Comparison of ENCODE assay signal across 23 mouse cellular contexts in genomic region chr11:79636481-79636880, GRCm38 (mm10). TPM values are rescaled to one million over a fixed set of nuclear protein-coding genes. Genes with fewer than 3 reads are reported as not detected.
A peak's percentile ranks its signal among the peaks of the same experiment; 100 is the strongest.
DNase-seq lines count a peak whose midpoint lies in the region; ATAC-seq and TF ChIP-seq lines count a peak whose summit lies in the region.
"Had no signal": no experiment of that assay in that cellular context is flagged by ENCODE, and none has a peak within 500 bp of the region (broad histone marks: within the 10 kb centered on the region; RNA-seq: fewer than 3 reads in every experiment).

No protein-coding gene starts in this region.

- H3K4me2 ChIP-seq in midbrain, postnatal 0 days (ENCODE audit: low read depth, low read length, poor library complexity, severe bottlenecking), result no peak overlapping the region
- H3K4me2 ChIP-seq: embryonic facial prominence, embryonic 12.5 days; embryonic facial prominence, embryonic 15.5 days; heart, embryonic 11.5 days; hindbrain, embryonic 14.5 days had no signal

- ATAC-seq in midbrain, postnatal 0 days (ENCODE audit: low FRiP score), result no peak
- ATAC-seq: CD4-positive, CD25-positive, alpha-beta regulatory T cell, adult 4 months; forebrain, embryonic 16.5 days; hindbrain, postnatal 0 days; inflammation-experienced regulatory T-cells, adult 6 months; intestine, embryonic 16.5 days had no signal

- no peak for TF ChIP-seq CTCF in midbrain, postnatal 0 days (IDR thresholded peaks at IDR 0.05)
- TF ChIP-seq CTCF in ES-Bruce4 (IDR thresholded peaks at IDR 0.05; ENCODE audit: low read depth, low read length), result no peak

- peaks cover 51% of the 10 kb centered on the region for H3K4me1 ChIP-seq in midbrain, embryonic 10.5 days
- H3K4me1 ChIP-seq in midbrain, postnatal 0 days (ENCODE audit: insufficient read depth, low read length), result no peaks in the 10 kb centered on the region
- peaks cover 8% of the 10 kb centered on the region for H3K4me1 ChIP-seq in ES-Bruce4 (ENCODE audit: control insufficient read depth, insufficient read depth, low read length)
- H3K4me1 ChIP-seq: embryonic facial prominence, embryonic 15.5 days had no signal

- peaks cover 7% of the 10 kb centered on the region; the same call in 1 of the 2 replicates for H3K9me3 ChIP-seq in midbrain, embryonic 10.5 days (replicated peaks)
- no peaks in the 10 kb centered on the region for H3K9me3 ChIP-seq in midbrain, postnatal 0 days (ENCODE audit: low read length)
- no peaks in the 10 kb centered on the region for H3K9me3 ChIP-seq in ES-Bruce4 (replicated peaks; ENCODE audit: control insufficient read depth, insufficient read depth, low read length, poor library complexity, severe bottlenecking)
- H3K9me3 ChIP-seq: embryonic facial prominence, embryonic 12.5 days; embryonic facial prominence, embryonic 15.5 days had no signal

- intact Hi-C loops in left cerebral cortex, postnatal 4 days (cut with DNase I), result no loop called here

- TF ChIP-seq POLR2A in ES-Bruce4 (IDR thresholded peaks at IDR 0.05; ENCODE audit: insufficient read depth, low read length), result no peak

- H3K27me3 ChIP-seq in midbrain, embryonic 10.5 days (ENCODE audit: low read depth, poor library complexity, severe bottlenecking), result no peaks in the 10 kb centered on the region
- H3K27me3 ChIP-seq in midbrain, postnatal 0 days (ENCODE audit: insufficient read depth, low read length), result no peaks in the 10 kb centered on the region
- no peaks in the 10 kb centered on the region for H3K27me3 ChIP-seq in ES-Bruce4 (ENCODE audit: control insufficient read depth, insufficient read depth, low read length, poor library complexity, severe bottlenecking)
- H3K27me3 ChIP-seq: embryonic facial prominence, embryonic 12.5 days; embryonic facial prominence, embryonic 15.5 days had no signal

- H3K4me3 ChIP-seq in midbrain, embryonic 10.5 days, result no peak overlapping the region
- H3K4me3 ChIP-seq in midbrain, postnatal 0 days (ENCODE audit: low read depth, low read length), result no peak overlapping the region
- H3K4me3 ChIP-seq in ES-Bruce4 (ENCODE audit: low read depth, low read length), result no peak overlapping the region
- H3K4me3 ChIP-seq: embryonic facial prominence, embryonic 12.5 days; embryonic facial prominence, embryonic 15.5 days had no signal

- no peak for TF ChIP-seq EP300 in ES-Bruce4 (IDR thresholded peaks at IDR 0.05; ENCODE audit: insufficient read depth, low read depth, low read length)

- H3K27ac ChIP-seq in midbrain, embryonic 10.5 days (replicated peaks), result peak overlapping the region; percentile 46
- H3K27ac ChIP-seq in midbrain, postnatal 0 days (ENCODE audit: low read depth, low read length), result no peak overlapping the region
- peak overlapping the region; percentile 94 for H3K27ac ChIP-seq in ES-Bruce4 (ENCODE audit: insufficient read depth, low read length)
- H3K27ac ChIP-seq: embryonic facial prominence, embryonic 12.5 days; embryonic facial prominence, embryonic 15.5 days; hindbrain, embryonic 14.5 days; hindbrain, postnatal 0 days had no signal

- no peak overlapping the region for H3K9ac ChIP-seq in midbrain, postnatal 0 days (replicated peaks; ENCODE audit: low read length, poor library complexity, severe bottlenecking)
- no peak overlapping the region for H3K9ac ChIP-seq in ES-Bruce4 (ENCODE audit: low read depth, poor library complexity, severe bottlenecking)
- H3K9ac ChIP-seq: embryonic facial prominence, embryonic 12.5 days; embryonic facial prominence, embryonic 15.5 days; hindbrain, embryonic 14.5 days had no signal

- H3K36me3 ChIP-seq in midbrain, embryonic 10.5 days, result peaks cover 37% of the 10 kb centered on the region
- H3K36me3 ChIP-seq in midbrain, postnatal 0 days (ENCODE audit: insufficient read depth, low read length), result peaks cover 6% of the 10 kb centered on the region; the same call in 1 of the 2 replicates
- H3K36me3 ChIP-seq in ES-Bruce4 (ENCODE audit: control insufficient read depth, insufficient read depth, low read length, poor library complexity, severe bottlenecking), result no peaks in the 10 kb centered on the region
- H3K36me3 ChIP-seq: embryonic facial prominence, embryonic 12.5 days; embryonic facial prominence, embryonic 15.5 days had no signal

- 86% methylated on average over 1 of the region's 1 CpGs for WGBS in midbrain, embryonic 10.5 days
- WGBS in midbrain, postnatal 0 days, result 89% methylated on average over 1 of the region's 1 CpGs

- DNase-seq in midbrain, embryonic 10.5 days (ENCODE audit: low spot score), result no peak
- DNase-seq in midbrain, postnatal 0 days (ENCODE audit: low spot score), result no peak
- DNase-seq in ES-CJ7 (ENCODE audit: low read depth, low spot score), result peak; percentile 32
- DNase-seq in ZHBTc4 (ENCODE audit: low read depth, low spot score), result peak; percentile 55
- DNase-seq in left cerebral cortex, postnatal 4 days, result no peak
- DNase-seq: adrenal gland, postnatal 14 days; cerebellum, adult 11 months; cerebellum, adult 2 months; cerebellum, adult 9-11 months; cerebellum, postnatal 25 days; gastrocnemius, postnatal 10 days; gastrocnemius, postnatal 36 days had no signal

RNA-seq across cellular contexts. Expression of gene Rab11fip4, which starts 45.5 kb away (rescaled TPM):
- 18.6 and 23.4 TPM in 2 replicates for polyA plus RNA-seq in midbrain, embryonic 10.5 days (2016; fragmentation: Nextera tagmentation; extraction: Ambion mirVana)
- total RNA-seq in midbrain, postnatal 0 days (2014; rRNA removed), result 68.1 and 68.3 TPM in 2 replicates
- polyA plus RNA-seq in midbrain, postnatal 0 days (2015; fragmentation: Nextera tagmentation; extraction: Ambion mirVana), result 19.0 and 19.9 TPM in 2 replicates
- 27.3 and 28.9 TPM in 2 replicates for polyA plus RNA-seq in ES-Bruce4 (2011; ENCODE audit: insufficient read depth, insufficient read length, low read depth, missing spikeins)
- 100 to 1,000 TPM; 142 to 144 TPM for total RNA-seq in left cerebral cortex, postnatal 4 days (2021)
- polyA plus RNA-seq: heart, postnatal 0 days had no signal

Comparison
In these comparisons a context has a peak if more than half of its experiments do, and no peak if none do; other contexts are left out.
1. DNase-seq: peak in ES-CJ7 (single experiment) and ZHBTc4 (single experiment); none in midbrain, embryonic 10.5 days (single experiment), midbrain, postnatal 0 days (single experiment) and left cerebral cortex, postnatal 4 days (single experiment).